Mouse (Mus musculus) forebrain, embryonic 15.5 days (tissue): Measurements from ENCODE around the gene Ccdc189. TPM values are rescaled to one million over a fixed set of nuclear protein-coding genes. Genes with fewer than 3 reads are reported as not detected.
A peak's percentile ranks its signal among the peaks of the same experiment; 100 is the strongest.

Experiments used
- ATAC-seq: fragments of 200-750 bp; cut with Nextera tagmentation; replicated peaks from 2 replicates; pipeline ENCODE4 v1.8.0; 2017; ENCODE audit warnings: mild to moderate bottlenecking, moderate TSS enrichment, moderate library complexity
- H3K27ac ChIP-seq: fragments of 300-500 bp; sonication (generic); replicated peaks from 2 replicates; pipeline ENCODE4 v1.5.1; 2015; ENCODE audit warnings: mild to moderate bottlenecking, inconsistent platforms
- H3K27me3 ChIP-seq: fragments of 300-500 bp; sonication (generic); 2 replicates; pipeline ENCODE4 v1.6.1; 2015; ENCODE audit warnings: inconsistent platforms
- H3K36me3 ChIP-seq: fragments of 300-500 bp; sonication (generic); 2 replicates; pipeline ENCODE4 v1.6.1; 2015; ENCODE audit warnings: mild to moderate bottlenecking, inconsistent platforms
- H3K4me1 ChIP-seq: fragments of 300-500 bp; sonication (generic); 2 replicates; pipeline ENCODE4 v1.6.1; 2015; ENCODE audit warnings: inconsistent platforms
- H3K4me2 ChIP-seq: fragments of 300-500 bp; sonication (generic); replicated peaks from 2 replicates; pipeline ENCODE4 v1.6.1; 2015; ENCODE audit warnings: mild to moderate bottlenecking, inconsistent platforms
- H3K4me3 ChIP-seq: fragments of 300-500 bp; sonication (generic); 2 replicates; pipeline ENCODE4 v1.5.1; 2015; ENCODE audit warnings: mild to moderate bottlenecking, inconsistent platforms
- H3K9ac ChIP-seq: fragments of 300-500 bp; sonication (generic); replicated peaks from 2 replicates; pipeline ENCODE4 v1.6.1; 2015; ENCODE audit warnings: mild to moderate bottlenecking, inconsistent platforms
- H3K9me3 ChIP-seq: fragments of 300-500 bp; sonication (generic); 2 replicates; pipeline ENCODE4 v1.6.1; 2016; ENCODE audit warnings: inconsistent platforms
- WGBS: fragments of 180-500 bp; shearing (Covaris S2); methylation state at CpG from one replicate; pipeline ENCODE4 v1.1.7; 2015; ENCODE audit warnings: mixed read lengths; 5-methylcytosine and 5-hydroxymethylcytosine counted together
- polyA plus RNA-seq: library from polyadenylated mRNA; unstranded; fragments of >200 nt; fragmentation: Nextera tagmentation; extraction: Ambion mirVana; gene quantifications from 2 replicates; pipeline ENCODE4 v1.2.1, GENCODE M21; 2015

Gene Ccdc189
- polyA plus RNA-seq, 1 experiment from 2014 or later: 11.8 TPM

DNA sequence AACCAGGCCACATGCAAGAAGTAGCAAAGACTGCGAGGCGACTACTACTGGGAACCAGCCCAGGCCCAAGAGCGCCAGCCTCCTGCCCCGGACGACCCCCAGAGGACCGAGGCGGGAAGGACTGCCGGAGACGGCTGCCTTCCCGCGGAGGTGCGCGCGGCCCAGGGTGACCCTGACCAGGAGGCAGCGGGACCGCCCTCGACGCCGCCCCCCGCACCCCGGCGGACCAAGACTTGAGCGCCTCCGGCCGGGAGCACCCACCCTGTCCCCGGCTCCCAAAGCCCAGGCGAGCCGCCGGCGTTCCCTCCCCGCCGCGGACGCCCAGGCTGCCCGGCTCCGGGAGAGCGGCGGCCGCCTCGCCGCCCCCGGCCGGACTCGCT is 26.1 kb upstream of the Ccdc189 start:
- Histone ChIP-seq H3K4me2 (peak overlapping the region; percentile 94), H3K4me1 (peaks cover 33% of the 10 kb centered on the region), H3K27ac (peak overlapping the region; percentile 89), H3K4me3 (peak overlapping the region; percentile 100), H3K9me3 (no peaks in the 10 kb centered on the region), H3K27me3 (no peaks in the 10 kb centered on the region), H3K9ac (peak overlapping the region; percentile 81), H3K36me3 (peaks cover 31% of the 10 kb centered on the region)
- under 1% methylated on average over 40 of the region's 44 CpGs for WGBS
- ATAC-seq: peak; percentile 36

DNA sequence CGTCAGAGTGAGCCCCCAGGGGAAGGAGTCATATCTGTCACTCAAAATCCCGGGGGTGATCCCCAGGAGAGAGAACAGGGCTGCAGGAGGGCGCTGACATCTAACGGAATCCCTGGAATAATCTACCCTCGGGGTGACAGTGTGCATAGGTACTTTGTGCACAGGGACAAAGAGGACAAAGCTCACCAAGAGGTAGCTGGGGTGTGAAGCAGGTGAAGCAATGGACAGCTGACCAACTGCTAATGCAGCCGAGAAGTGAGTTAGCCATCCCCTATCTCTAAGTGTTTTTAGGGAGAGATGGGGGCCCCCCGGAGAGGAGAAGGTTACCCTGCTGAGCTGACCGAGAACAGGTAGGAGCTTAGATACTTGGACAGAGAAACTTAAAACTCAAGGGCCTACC is 25.7 kb upstream of the Ccdc189 start:
- H3K27ac ChIP-seq: 0 out of 2 replicates have a peak overlapping the region, but pooled peaks have one; percentile 89
- no peak for ATAC-seq
- WGBS: 19% methylated on average over 8 of the region's 8 CpGs

GRCm38 (mm10) chr7:127613501-127613900 is 25.1 kb upstream of the Ccdc189 start:
- 87% methylated on average over 8 of the region's 8 CpGs for WGBS
- peak overlapping the region; percentile 100 for H3K4me3 ChIP-seq

More for the DNA sequence above, 25.7 kb upstream of the Ccdc189 start:
- Histone ChIP-seq H3K9me3 (no peaks in the 10 kb centered on the region), H3K9ac (peak overlapping the region; percentile 81), H3K27me3 (no peaks in the 10 kb centered on the region), H3K36me3 (peaks cover 36% of the 10 kb centered on the region), H3K4me3 (peak overlapping the region; percentile 100), H3K4me1 (peaks cover 33% of the 10 kb centered on the region), H3K4me2 (peak overlapping the region; percentile 94)

DNA sequence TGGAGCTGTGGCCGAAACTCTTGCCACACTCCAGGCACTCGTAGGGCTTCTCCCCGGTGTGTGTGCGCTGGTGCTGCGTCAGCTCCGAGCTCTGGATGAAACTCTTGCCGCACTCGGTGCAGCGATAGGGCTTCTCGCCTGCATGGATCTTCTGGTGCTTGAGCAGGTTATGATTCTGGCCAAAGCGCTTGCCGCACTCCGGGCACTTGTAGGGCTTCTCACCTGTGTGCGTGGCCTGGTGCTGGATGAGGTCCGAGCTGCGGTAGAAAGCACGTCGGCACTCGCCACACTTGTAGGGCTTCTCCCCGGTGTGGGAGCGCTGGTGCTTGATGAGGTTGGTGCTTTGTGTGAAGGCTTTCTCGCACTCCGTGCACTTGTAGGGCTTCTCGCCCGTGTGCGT is 23.2 kb upstream of the Ccdc189 start:
- H3K9ac ChIP-seq: no peak overlapping the region
- no peaks in the 10 kb centered on the region for H3K9me3 ChIP-seq
- ATAC-seq: no peak
- H3K27me3 ChIP-seq: no peaks in the 10 kb centered on the region
- peaks cover 61% of the 10 kb centered on the region for H3K36me3 ChIP-seq
- H3K4me2 ChIP-seq: no peak overlapping the region
- no peak overlapping the region for H3K27ac ChIP-seq
- WGBS: 95% methylated on average over 26 of the region's 26 CpGs
- peaks cover 24% of the 10 kb centered on the region for H3K4me1 ChIP-seq
- H3K4me3 ChIP-seq: no peak overlapping the region

More at GRCm38 (mm10) chr7:127613501-127613900, 25.1 kb upstream of the Ccdc189 start:
- no peak overlapping the region for H3K9ac ChIP-seq
- no peak for ATAC-seq
- H3K27me3 ChIP-seq: no peaks in the 10 kb centered on the region
- peaks cover 33% of the 10 kb centered on the region for H3K4me1 ChIP-seq
- no peaks in the 10 kb centered on the region for H3K9me3 ChIP-seq
- H3K36me3 ChIP-seq: peaks cover 41% of the 10 kb centered on the region
- no peak overlapping the region for H3K27ac ChIP-seq
- H3K4me2 ChIP-seq: peak overlapping the region; percentile 94

DNA sequence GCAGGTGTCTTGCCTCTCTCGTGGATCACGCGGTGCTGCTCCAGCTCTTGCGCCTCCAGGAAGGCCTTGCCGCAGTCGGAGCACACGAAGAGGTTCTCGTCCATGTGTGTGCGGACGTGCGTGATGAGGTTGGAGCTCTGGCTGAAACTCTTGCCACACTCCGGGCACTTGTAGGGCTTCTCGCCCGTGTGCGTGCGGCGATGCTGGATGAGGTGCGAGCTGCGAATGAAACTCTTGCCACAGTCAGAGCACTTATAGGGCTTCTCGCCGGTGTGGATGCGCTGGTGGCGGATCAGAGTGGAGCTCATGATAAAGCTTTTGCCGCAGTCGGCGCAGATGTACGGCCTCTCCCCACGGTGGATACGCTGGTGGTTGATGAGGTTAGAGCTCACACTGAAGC is 22.6 kb upstream of the Ccdc189 start:
- Histone ChIP-seq H3K4me2 (no peak overlapping the region), H3K4me1 (peaks cover 19% of the 10 kb centered on the region), H3K27me3 (no peaks in the 10 kb centered on the region), H3K4me3 (no peak overlapping the region), H3K27ac (no peak overlapping the region), H3K36me3 (peaks cover 62% of the 10 kb centered on the region), H3K9me3 (no peaks in the 10 kb centered on the region), H3K9ac (no peak overlapping the region)
- 95% methylated on average over 29 of the region's 29 CpGs for WGBS
- ATAC-seq: no peak

GRCm38 (mm10) chr7:127607150-127607549 is 18.8 kb upstream of the Ccdc189 start:
- Histone ChIP-seq H3K27ac (no peak overlapping the region), H3K36me3 (peaks cover 80% of the 10 kb centered on the region), H3K4me3 (no peak overlapping the region), H3K9ac (no peak overlapping the region), H3K27me3 (no peaks in the 10 kb centered on the region), H3K9me3 (no peaks in the 10 kb centered on the region), H3K4me1 (no peaks in the 10 kb centered on the region), H3K4me2 (no peak overlapping the region)
- 83% methylated on average over 6 of the region's 6 CpGs for WGBS
- no peak for ATAC-seq

- Histone ChIP-seq H3K4me1 (no peaks in the 10 kb centered on the region), H3K36me3 (peaks cover 80% of the 10 kb centered on the region), H3K4me2 (no peak overlapping the region), H3K9ac (no peak overlapping the region), H3K4me3 (no peak overlapping the region), H3K9me3 (no peaks in the 10 kb centered on the region), H3K27me3 (no peaks in the 10 kb centered on the region), H3K27ac (no peak overlapping the region)
- ATAC-seq: no peak
- 95% methylated on average over 10 of the region's 10 CpGs for WGBS
Measured at GRCm38 (mm10) chr7:127604256-127604655, 15.9 kb upstream of the Ccdc189 start.

- H3K36me3 ChIP-seq: peaks cover 78% of the 10 kb centered on the region
Measured at GRCm38 (mm10) chr7:127602903-127603302, 14.5 kb upstream of the Ccdc189 start.

GRCm38 (mm10) chr7:127601735-127602134 is 13.3 kb upstream of the Ccdc189 start:
- 92% methylated on average over 4 of the region's 4 CpGs for WGBS
- H3K36me3 ChIP-seq: peaks cover 78% of the 10 kb centered on the region
- ATAC-seq: no peak

More at GRCm38 (mm10) chr7:127602903-127603302, 14.5 kb upstream of the Ccdc189 start:
- no peak overlapping the region for H3K27ac ChIP-seq
- no peak for ATAC-seq
- no peak overlapping the region for H3K4me3 ChIP-seq
- H3K27me3 ChIP-seq: no peaks in the 10 kb centered on the region
- no peaks in the 10 kb centered on the region for H3K4me1 ChIP-seq
- 95% methylated on average over 2 of the region's 2 CpGs for WGBS
- H3K9ac ChIP-seq: no peak overlapping the region
- H3K4me2 ChIP-seq: no peak overlapping the region
- no peaks in the 10 kb centered on the region for H3K9me3 ChIP-seq

DNA sequence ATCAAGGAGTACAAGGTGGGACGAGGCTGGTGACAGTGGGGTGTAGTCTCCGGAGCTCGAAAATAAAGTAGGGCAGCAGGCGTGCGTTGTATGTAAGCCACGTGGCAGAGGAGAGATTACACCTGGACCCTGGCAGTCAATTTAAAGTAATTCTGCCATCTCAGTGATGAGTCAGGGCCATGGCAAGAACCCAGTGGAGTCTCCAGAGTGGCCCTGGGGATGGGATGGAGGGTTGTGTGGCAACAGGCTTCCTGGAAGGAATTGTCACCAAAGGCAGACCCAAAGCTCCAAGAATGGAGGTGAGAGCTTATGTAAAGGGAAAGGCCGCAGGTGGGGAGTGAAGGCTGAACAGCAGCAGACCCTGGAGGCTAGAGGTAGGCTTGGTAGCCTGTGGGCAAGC is 12.2 kb upstream of the Ccdc189 start:
- Histone ChIP-seq H3K27me3 (no peaks in the 10 kb centered on the region), H3K4me2 (no peak overlapping the region), H3K27ac (no peak overlapping the region), H3K36me3 (peaks cover 87% of the 10 kb centered on the region), H3K9me3 (no peaks in the 10 kb centered on the region), H3K4me3 (no peak overlapping the region), H3K9ac (no peak overlapping the region), H3K4me1 (no peaks in the 10 kb centered on the region)
- WGBS: 98% methylated on average over 7 of the region's 7 CpGs
- ATAC-seq: no peak

More at GRCm38 (mm10) chr7:127601735-127602134, 13.3 kb upstream of the Ccdc189 start:
- H3K4me1 ChIP-seq: no peaks in the 10 kb centered on the region
- no peaks in the 10 kb centered on the region for H3K9me3 ChIP-seq
- no peak overlapping the region for H3K27ac ChIP-seq
- H3K4me2 ChIP-seq: no peak overlapping the region
- H3K9ac ChIP-seq: no peak overlapping the region
- H3K4me3 ChIP-seq: no peak overlapping the region
- no peaks in the 10 kb centered on the region for H3K27me3 ChIP-seq

- H3K4me1 ChIP-seq: no peaks in the 10 kb centered on the region
Measured at GRCm38 (mm10) chr7:127596747-127597146, 8.4 kb upstream of the Ccdc189 start.

GRCm38 (mm10) chr7:127592575-127592974 is 4.2 kb upstream of the Ccdc189 start:
- Histone ChIP-seq H3K27me3 (no peaks in the 10 kb centered on the region), H3K36me3 (peaks cover 74% of the 10 kb centered on the region), H3K27ac (no peak overlapping the region), H3K4me1 (peaks cover 13% of the 10 kb centered on the region), H3K9ac (no peak overlapping the region), H3K9me3 (no peaks in the 10 kb centered on the region), H3K4me3 (no peak overlapping the region), H3K4me2 (no peak overlapping the region)
- no peak for ATAC-seq
- WGBS: 87% methylated on average over 14 of the region's 14 CpGs

More at GRCm38 (mm10) chr7:127596747-127597146, 8.4 kb upstream of the Ccdc189 start:
- 96% methylated on average over 17 of the region's 17 CpGs for WGBS
- Histone ChIP-seq H3K36me3 (peaks cover 97% of the 10 kb centered on the region), H3K27me3 (no peaks in the 10 kb centered on the region), H3K27ac (no peak overlapping the region), H3K9me3 (no peaks in the 10 kb centered on the region), H3K4me2 (no peak overlapping the region), H3K4me3 (no peak overlapping the region), H3K9ac (no peak overlapping the region)
- ATAC-seq: no peak

DNA sequence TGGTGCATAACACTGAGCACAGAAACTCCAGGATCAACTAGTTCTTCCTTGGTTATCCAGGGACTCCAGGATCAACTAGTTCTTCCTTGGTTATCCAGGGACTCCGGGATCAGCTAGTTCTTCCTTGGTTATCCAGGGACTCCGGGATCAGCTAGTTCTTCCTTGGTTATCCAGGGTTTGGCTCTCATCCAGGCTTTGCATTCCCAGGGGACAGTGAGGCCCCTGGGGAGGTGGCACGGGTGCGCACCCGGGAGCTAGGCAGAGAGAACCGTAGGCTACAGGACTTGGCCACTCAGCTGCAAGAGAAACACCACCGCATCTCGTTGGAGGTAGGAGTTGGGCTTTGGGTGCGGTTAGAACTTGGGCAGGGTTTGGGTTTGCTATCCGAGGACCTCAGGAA is 2.7 kb upstream of the Ccdc189 start:
- Histone ChIP-seq H3K27me3 (no peaks in the 10 kb centered on the region), H3K4me3 (no peak overlapping the region), H3K9ac (no peak overlapping the region), H3K36me3 (peaks cover 60% of the 10 kb centered on the region), H3K4me2 (no peak overlapping the region), H3K27ac (no peak overlapping the region), H3K4me1 (peaks cover 18% of the 10 kb centered on the region), H3K9me3 (no peaks in the 10 kb centered on the region)
- no peak for ATAC-seq
- 87% methylated on average over 10 of the region's 10 CpGs for WGBS
